Mouse (Mus musculus): ENCODE results near the gene Tcf20. TPM values are rescaled to one million over a fixed set of nuclear protein-coding genes. Genes with fewer than 3 reads are reported as not detected.
A peak's percentile ranks its signal among the peaks of the same experiment; 100 is the strongest.

Tcf20 gene
- total RNA-seq, 2 experiments from 2014 or later = 123 to 128 TPM

DNA sequence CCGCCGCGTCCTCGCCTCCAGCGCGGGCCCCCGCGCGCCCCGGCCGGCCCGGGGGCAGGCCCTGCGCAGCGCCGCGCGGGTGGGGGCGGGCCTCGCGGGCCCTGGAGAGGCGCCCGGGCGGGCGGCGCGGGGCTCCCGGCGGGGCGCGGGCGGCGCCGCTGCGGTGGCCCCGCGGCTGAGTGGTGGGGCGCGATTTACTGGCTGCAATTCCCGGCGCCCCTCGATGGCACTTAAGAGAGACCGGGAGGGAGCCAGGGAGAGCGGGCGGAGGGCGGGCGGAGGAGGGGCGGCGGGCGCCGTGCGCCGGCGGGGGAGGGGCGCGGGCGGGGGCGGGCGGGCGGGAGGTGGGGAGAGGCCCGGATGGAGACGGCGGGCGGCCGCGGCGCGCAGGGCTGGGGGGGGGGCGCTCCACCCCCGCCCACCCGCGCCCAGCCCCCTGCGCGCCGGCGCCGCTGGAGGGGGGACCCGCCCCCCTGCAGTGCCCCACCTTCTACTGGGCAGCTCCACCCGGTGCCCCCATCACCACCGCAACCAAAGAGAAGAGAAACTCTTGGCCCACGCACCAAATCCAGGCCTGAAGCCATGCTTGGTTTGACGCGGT is 24.0 kb downstream of the Tcf20 start:
- intact Hi-C loops (cut with DNase I) = loop anchor here (5.0 kb wide), 1 partner anchor 69 kb away; the partner anchor contains the start of gene Nfam1
- no peak for DNase-seq (ENCODE audit: extremely low spot score in 1 of 2, low spot score in 2 of 2)

DNA sequence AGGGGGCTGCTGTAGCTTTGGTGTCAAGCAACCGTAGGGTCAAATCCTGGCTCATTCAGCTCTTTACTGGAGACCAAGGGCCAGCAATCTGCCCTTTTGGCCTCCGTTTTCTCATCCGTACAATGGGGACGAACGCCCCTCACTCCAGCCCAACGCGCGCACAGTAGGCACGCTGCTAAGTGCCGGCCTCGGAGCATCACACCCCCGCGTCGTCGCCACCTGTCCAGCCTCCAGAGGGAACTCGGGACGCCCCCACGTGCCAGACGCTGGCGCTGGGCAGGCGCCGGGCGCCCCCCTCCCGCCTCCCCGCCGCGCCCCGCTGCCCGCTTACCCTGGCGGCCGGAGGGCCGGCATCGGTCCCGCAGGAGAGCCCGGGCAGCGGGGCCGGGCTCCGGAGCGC is 24.6 kb downstream of the Tcf20 start:
- DNase-seq (ENCODE audit: extremely low spot score in 1 of 2, low spot score in 2 of 2) = peak in 1 of 2 experiments; percentile 74
- intact Hi-C loops (cut with DNase I) = loop anchor here (5.0 kb wide), 1 partner anchor 69 kb away; the partner anchor contains the start of gene Nfam1

DNA sequence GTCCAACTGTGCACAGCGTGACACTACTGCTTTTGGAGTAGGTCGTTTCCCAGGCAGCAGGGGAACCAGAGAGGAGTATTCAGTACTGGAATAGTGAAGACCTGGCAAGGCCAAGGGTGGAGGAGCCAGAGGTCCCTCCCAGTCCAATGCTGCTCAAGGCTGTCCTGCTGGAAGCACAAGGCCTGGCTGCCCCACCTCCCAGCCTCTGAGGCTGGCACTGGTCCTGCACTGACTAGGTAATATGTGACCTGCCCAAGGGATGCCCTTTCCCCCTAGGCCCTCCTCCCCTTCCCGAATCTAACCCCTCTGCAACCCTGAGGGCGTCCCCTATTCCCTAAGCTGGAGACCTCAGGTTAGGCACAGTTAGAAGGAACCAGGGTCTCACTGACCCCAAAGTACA is 25.1 kb downstream of the Tcf20 start:
- intact Hi-C loops (cut with DNase I) = loop anchor here (5.0 kb wide), 1 partner anchor 70 kb away; the partner anchor contains the start of gene Nfam1
- DNase-seq (ENCODE audit: extremely low spot score in 1 of 2, low spot score in 2 of 2) = no peak

DNA sequence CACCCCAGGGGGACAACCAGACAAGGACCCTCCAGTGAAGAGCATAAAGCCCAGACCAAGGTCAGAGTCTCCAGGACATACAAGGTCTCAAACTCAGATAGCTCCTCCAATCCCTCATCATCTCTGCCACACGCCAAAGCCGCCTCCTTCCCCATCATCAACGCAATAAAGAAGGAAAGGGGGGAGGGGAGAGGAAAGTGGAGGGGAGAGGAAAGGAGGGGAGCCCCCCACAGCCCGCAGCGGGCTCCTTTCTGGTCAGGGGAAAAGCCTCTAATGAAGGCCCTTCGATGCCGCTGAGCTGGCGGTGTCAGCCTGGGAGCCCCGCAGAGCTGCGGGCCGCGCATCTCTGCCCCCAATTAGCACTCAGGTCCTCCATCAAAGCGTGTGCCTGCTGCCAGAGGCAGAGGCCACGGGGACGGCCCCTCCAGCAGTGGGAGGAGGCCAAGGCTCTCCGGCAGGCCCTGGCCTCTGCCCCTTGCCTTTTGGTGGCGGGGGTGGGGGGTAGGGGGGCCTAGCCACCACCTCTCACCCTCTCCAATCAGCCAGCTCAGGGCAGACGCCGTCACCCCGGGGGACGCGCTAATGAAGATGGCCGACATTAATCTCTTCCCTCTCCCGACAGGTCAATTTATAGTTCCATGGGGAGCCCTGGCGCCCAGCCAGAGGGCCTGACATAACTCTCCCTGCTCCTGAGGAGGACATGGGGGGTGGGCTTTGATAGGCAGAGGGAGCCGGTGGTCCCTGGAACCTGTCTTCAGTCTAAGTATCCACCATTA is 26.7 kb downstream of the Tcf20 start:
- intact Hi-C loops (cut with DNase I) = loop anchor here (5.0 kb wide), 1 partner anchor 71 kb away; the partner anchor contains the start of gene Nfam1

DNA sequence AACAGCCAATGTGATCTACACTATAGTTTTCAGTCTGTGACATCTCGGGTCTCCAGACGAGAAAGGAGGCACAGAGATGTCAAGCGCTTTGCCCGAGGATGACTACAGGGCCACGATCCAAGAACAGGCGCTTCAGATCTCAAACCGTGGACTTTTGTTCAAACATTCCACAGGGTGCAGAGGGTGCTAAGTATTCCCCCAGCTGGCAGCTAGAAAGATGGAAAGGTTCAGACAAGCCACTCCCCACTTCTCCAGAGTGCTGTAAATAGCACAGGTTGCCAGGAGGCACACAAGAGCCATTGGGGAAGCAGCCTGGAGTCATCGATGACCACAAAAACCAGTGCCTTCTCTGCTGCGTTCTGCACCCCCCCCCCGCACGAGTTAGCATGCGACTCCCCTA is 28.5 kb downstream of the Tcf20 start:
- intact Hi-C loops (cut with DNase I) = no loop called here
- no peak for DNase-seq (ENCODE audit: extremely low spot score in 1 of 2, low spot score in 2 of 2)

More for the DNA sequence above, 26.7 kb downstream of the Tcf20 start:
- DNase-seq (ENCODE audit: extremely low spot score in 1 of 2, low spot score in 2 of 2) = peak in 1 of 2 experiments; percentile 58

DNA sequence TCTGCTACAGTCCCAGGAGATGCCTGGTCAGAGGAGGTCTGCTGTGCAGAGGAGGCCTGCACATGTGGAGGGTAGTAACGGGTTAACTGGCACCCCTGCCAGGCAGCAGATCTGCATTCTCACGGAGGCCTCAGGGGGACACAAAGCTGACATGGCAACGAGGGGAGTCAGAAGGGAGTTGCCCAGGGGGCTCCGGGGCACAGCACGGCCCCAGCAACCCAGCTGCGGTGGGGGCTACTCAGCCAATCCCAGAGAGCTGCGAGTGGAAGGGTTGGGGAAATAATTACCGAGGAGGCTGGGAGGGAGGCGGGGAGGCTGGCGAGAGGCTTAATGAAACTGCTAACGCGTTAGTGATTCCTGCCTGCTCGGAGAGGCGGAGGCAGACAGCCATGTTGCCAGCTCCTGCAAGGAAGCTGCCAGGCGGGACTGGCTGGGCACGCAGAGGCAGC is 29.4 kb downstream of the Tcf20 start:
- intact Hi-C loops (cut with DNase I) = no loop called here
- peak; percentile 51 to 58 for DNase-seq (ENCODE audit: extremely low spot score in 1 of 2, low spot score in 2 of 2)

DNA sequence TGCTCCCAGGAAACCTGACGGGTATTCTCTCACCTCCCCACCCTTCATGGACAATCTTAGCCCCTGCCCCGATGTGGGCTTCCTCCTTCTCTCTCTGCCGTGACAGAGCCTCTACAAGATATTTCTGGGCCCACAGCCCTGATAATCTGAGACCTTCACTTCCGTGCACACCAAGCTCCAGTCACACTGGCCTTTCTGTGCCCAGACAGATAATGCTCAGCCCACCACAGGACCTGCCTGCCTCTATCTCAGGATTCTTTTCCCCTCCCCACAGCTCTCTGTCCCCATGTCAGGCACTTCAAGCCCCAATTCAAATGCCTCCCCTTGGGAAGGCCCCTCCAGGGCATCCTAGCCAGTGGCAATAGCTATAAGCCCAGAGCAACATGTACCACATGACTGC is 31.0 kb downstream of the Tcf20 start:
- DNase-seq (ENCODE audit: extremely low spot score in 1 of 2, low spot score in 2 of 2) = no peak
- intact Hi-C loops (cut with DNase I) = no loop called here

DNA sequence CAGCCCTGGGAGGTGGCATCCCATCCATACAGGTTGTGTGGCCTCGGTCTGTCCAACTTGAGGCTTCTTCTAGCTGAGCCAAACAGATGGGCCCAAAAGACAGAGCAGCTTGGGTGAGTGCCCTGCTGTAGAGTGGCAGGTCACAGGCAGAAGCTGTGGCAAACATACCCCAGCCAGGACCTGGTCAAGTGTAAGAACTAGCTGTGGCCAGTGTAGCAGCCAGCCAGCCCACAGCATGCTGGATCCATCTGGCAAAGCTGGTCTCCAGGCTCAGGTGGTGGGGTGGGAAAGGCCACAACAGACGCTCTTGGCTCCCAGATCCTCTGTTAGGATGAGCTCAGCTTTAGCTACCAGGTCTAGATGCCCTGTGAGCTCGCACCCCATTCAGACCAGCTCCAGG is 31.4 kb downstream of the Tcf20 start:
- intact Hi-C loops (cut with DNase I) = no loop called here
- no peak for DNase-seq (ENCODE audit: extremely low spot score in 1 of 2, low spot score in 2 of 2)

DNA sequence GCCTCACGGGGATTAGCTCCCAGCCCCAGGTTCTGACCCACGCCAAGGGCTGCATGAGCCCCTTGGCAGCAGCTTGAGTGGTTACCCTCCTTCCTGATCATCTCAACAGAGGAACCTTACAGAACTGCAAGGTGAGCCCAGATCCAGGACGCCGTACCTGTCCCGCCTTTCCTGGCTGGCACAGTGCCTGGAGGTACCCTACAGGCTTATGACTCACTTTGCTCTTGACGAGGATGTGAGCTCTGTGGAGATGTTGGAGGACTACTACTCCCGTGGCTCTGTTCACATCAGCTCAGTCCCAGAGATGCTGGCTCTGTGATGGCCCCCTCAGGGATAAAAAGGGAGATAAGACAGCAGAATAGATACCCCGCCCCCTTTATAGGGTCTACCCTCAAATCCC is 32.4 kb downstream of the Tcf20 start:
- intact Hi-C loops (cut with DNase I) = no loop called here

DNA sequence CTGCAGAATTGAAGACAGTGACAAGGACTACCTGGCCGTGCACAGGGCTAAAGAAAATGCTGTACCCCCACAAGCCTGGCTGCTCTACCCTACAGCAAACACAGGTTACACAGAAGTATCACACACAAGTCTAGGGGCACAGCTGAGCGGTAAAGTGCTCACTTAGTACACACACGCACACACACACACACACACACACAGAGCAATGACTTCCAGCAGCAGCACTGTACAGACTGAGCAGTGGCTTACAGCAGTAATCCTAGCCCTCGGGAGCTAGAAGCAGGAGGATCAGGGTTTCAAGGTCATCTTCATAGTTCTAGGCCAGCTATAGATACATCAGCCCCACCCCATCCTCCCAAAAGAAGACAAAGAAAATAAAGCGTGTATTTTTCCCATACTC is 33.6 kb downstream of the Tcf20 start:
- intact Hi-C loops (cut with DNase I) = no loop called here

More for the DNA sequence above, 32.4 kb downstream of the Tcf20 start:
- no peak for DNase-seq (ENCODE audit: extremely low spot score in 1 of 2, low spot score in 2 of 2)

DNA sequence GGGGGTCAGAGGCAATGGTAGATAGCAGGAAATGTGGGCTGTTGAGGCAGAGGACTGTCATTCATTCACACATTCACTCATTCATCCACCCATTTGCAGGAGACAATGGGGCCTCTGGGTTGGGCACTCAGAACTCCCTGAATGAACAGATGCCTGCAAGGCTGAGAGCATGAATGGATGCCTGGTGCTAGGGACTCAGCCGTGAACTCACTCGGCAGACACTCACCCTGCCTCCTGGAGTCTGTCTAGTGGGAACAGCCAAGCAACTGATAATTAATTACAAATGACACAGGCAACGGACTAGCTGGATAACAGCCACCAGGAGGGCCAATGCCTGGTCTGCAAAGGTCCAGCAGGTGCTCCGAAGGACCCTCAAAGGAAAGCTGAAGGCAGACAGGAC is 34.6 kb downstream of the Tcf20 start:
- intact Hi-C loops (cut with DNase I) = no loop called here
- no peak for DNase-seq (ENCODE audit: extremely low spot score in 1 of 2, low spot score in 2 of 2)

More for the DNA sequence above, 33.6 kb downstream of the Tcf20 start:
- no peak for DNase-seq (ENCODE audit: extremely low spot score in 1 of 2, low spot score in 2 of 2)

DNA sequence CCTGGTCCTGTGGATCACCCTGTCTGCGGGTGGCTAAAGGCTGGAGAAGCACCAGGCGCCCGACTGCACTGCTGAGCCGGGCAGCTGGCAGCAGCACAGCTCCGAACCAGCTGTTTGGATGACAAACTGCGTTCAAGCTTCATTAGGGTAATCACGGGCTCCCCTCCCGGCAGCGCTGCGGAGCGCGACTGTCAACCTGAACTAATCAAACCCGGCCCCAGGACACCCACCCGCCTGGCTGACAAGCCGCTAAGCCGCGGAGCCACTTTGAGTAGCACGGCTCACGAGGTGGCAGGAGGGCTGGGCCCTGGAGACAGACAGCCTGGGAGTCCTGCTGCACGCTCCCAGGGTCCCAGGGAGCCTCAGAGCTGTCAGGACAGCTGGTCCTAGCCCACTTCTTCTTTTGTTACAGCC is 35.4 kb downstream of the Tcf20 start:
- intact Hi-C loops (cut with DNase I) = no loop called here
- DNase-seq (ENCODE audit: extremely low spot score in 1 of 2, low spot score in 2 of 2) = no peak

DNA sequence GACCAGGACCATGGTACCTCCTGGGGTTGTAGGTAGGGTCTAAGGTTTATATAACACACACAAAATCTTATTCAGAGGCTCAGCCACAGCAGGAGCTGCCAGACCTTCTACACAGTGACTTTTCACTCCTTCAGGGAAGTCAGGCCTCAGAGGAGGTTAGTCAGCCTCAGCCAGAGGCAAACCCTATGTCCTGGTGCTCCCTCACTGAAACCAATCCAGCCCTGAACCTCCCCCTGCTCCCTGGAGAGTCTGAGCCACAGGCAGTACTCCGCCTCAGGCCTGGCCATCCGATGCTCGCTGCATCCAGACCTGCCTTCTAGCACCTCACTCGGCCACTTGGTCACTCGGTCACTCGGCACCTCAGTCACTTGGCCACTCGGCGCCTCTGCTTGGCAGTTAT is 37.4 kb downstream of the Tcf20 start:
- intact Hi-C loops (cut with DNase I) = no loop called here
- DNase-seq (ENCODE audit: extremely low spot score in 1 of 2, low spot score in 2 of 2) = no peak

DNA sequence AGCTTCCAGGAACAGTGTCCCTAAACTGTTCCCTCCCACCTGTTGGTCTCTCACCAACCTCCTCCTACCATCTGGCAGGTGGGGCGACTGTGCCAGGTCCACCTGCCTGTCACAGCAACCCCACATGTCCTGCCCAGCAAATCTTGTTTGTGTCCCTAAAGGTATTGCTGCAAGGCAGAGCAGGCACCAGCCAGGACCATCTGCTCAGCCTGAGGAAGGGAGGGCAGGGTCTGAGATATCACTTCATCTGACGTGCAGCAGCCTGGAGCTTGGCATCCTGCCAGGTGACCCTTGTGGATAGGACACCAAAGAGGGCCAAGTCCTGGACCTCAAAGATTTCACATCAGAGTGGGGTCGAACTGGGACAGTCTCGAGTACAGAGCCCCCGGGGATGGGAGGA is 40.2 kb downstream of the Tcf20 start:
- intact Hi-C loops (cut with DNase I) = no loop called here

DNA sequence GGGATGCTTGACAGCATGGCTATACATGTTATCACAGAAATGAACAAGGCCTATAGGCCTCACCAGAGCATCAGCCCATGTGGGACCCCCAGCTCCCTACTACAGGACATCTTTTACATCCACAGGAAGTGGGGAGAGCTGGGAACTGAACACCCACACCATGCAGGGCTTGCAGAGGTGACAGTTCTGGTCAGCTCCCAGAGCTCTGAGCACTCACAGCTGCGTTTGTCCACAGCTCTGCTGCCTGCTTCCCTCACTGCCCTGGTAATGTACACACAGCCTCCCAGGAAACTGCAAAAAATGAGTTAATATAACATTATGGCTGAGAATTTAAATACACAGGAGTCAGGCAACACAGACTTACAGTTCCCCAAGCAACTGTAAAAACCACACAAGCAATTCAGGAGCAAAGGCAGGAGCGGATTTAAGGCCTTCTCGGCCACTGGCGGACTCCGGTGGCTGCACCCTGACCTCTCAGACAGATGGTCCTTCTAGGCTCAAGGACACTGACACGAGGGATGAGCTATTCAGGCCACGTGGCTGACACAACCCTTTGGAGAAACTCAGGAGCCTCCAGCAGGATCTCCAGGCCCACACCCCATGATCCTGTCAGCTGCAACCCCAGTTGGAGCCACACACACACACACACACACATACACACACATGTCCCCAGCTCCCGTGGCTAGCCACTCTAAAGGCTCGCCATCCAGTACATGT is 43.0 kb downstream of the Tcf20 start:
- DNase-seq (ENCODE audit: extremely low spot score in 1 of 2, low spot score in 2 of 2) = no peak
- intact Hi-C loops (cut with DNase I) = no loop called here

More for the DNA sequence above, 40.2 kb downstream of the Tcf20 start:
- DNase-seq (ENCODE audit: extremely low spot score in 1 of 2, low spot score in 2 of 2) = peak in 1 of 2 experiments; percentile 69

DNA sequence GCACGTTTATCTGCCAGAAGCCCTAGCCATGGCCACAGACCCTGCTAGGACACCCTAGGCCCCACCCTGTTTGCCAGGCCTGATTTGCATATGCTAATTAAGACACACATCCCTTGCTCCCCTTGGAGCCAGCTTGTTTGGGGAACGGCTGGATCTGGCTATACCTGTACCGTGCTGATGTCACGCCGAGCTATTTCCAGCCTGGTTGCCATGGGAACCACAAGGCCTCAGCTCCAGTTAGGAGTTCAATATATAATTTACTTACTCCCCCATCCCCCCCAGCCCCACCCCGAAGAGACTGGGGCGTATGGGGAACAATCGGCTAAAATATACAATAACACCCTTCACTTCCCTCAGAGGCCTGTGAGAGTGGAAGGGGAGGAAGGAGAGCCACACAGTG is 45.9 kb downstream of the Tcf20 start:
- intact Hi-C loops (cut with DNase I) = no loop called here
- DNase-seq (ENCODE audit: extremely low spot score in 1 of 2, low spot score in 2 of 2) = peak; percentile 62 to 73

DNA sequence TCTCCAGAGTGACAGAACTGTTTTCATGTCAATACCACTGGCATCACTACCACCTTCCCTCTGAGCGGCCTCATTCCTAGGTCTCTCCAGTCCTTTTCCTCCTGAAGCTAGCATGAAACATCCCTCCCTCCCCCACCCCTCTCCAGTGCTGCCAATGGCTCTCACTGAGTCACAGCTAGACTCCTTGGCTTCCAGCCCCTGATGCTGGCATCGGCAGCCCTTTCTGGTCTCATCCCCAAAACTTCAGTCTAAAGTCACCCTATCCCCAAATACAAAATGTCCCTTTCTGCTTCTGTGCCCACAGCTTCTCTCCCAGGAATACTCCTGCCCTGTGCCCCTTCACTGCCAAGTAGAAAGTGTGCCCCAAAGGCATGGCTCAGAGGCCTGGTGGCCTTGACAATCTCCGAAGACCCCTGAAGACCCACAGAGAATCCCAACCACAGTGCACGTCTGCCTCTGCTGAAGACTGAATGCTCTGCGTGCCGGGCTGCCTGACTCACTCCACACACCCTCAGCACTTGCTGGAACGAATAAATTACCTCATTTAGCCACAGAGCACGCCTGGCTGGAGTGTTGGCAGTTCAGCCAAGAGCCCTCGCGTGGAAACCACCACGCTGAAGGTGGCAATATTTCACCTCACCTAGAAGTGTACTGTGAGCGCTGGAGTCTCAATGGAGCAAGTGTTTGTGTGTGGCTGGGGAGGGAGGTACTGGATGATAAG is 47.0 kb downstream of the Tcf20 start:
- DNase-seq (ENCODE audit: extremely low spot score in 1 of 2, low spot score in 2 of 2) = no peak
- intact Hi-C loops (cut with DNase I) = no loop called here

DNA sequence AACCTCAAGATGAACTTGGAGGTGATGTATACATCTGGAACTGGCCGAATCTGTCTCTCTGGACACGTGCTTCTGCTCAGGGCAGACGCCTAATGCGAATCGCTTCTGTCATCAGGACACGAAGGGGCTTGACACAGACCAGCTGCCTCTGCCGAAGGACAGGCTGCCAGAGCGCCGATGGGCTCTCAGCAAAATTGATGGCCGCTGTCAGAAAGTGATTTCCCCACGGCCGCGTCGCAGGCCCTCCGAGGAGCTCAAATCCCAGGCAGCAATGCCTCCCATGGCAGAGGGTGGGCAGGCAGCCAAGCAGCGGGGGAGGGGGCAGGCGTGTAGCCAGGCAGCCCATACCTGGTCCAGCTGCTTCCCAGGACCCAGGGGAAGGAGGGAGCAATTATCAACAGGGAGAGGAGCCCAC is 49.5 kb downstream of the Tcf20 start:
- peak in 1 of 2 experiments; percentile 76 for DNase-seq (ENCODE audit: extremely low spot score in 1 of 2, low spot score in 2 of 2)
- intact Hi-C loops (cut with DNase I) = no loop called here

Data from left cerebral cortex, postnatal 10 days (tissue).